Mouse (Mus musculus): ENCODE data around the gene Lhfpl2.

GRCm38 (mm10) chr13:94151308-94151707, 93.7 kb downstream of the Lhfpl2 start:
- TF ChIP-seq POLR2A (IDR thresholded peaks at IDR 0.05; ENCODE audit: borderline replicate concordance, insufficient read depth, low read length) (no peak), CTCF (IDR thresholded peaks at IDR 0.05; ENCODE audit: borderline replicate concordance, insufficient read depth, low read depth, low read length) (no peak)
